Mouse (Mus musculus) mature B cell (primary cell): Measurements from ENCODE around the gene Wipf1.

Source experiments
- in situ Hi-C: fragments of 300-500 bp; cut with MboI; formaldehyde crosslinking; loops from 2 replicates; pipeline ENCODE4 v1.14.3; 2019

Gene Wipf1

DNA sequence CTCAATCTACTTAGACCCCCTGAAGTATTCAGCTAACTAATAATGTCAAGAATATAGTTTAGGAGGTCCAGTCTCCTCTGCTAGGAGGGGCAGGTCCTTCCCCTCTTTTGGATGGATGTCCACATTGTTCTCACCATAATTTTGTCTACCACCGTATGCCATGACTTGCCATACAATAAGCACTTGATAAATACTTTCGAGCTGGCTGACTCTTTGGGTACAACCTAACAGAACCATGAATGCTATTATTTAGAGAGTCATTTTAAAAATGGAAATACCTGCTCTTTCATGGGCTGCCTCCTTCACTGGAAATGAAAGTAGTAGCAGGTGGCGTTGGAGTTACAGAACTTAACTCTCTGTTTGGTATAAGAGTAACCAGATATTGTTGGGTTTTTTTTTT is 139.6 kb downstream of the Wipf1 start:
- in situ Hi-C loops, result no loop called here

- in situ Hi-C loops, result no loop called here
Observed at GRCm38 (mm10) chr2:73387806-73388205, 141.7 kb downstream of the Wipf1 start.

GRCm38 (mm10) chr2:73386356-73387046 is 143.0 kb downstream of the Wipf1 start, which contains the start of gene Gpr155:
Gene Gpr155 (minus strand): TSS chr2:73386572.
- in situ Hi-C loops, result no loop called here

GRCm38 (mm10) chr2:73385641-73386355 is 143.7 kb downstream of the Wipf1 start:
- in situ Hi-C loops, result no loop called here

- in situ Hi-C loops, result no loop called here
Observed at GRCm38 (mm10) chr2:73385172-73385571, 144.4 kb downstream of the Wipf1 start.

GRCm38 (mm10) chr2:73380298-73380975 is 149.1 kb downstream of the Wipf1 start:
- in situ Hi-C loops, result no loop called here

GRCm38 (mm10) chr2:73379656-73380055 is 149.9 kb downstream of the Wipf1 start:
- in situ Hi-C loops, result no loop called here
